Mouse (Mus musculus): ENCODE results near the gene Gm20489.

Gene Gm20489

GRCm38 (mm10) chrX:101260441-101261325 is 8.1 kb downstream of the Gm20489 start:
- DNase-seq = no peak

- DNase-seq = peak in 1 of 2 experiments; percentile 51
Observed at GRCm38 (mm10) chrX:101256603-101257002, 12.2 kb downstream of the Gm20489 start.

- peak in 1 of 2 experiments; percentile 21 for DNase-seq
Observed at GRCm38 (mm10) chrX:101254740-101255139, 14.1 kb downstream of the Gm20489 start.

DNA sequence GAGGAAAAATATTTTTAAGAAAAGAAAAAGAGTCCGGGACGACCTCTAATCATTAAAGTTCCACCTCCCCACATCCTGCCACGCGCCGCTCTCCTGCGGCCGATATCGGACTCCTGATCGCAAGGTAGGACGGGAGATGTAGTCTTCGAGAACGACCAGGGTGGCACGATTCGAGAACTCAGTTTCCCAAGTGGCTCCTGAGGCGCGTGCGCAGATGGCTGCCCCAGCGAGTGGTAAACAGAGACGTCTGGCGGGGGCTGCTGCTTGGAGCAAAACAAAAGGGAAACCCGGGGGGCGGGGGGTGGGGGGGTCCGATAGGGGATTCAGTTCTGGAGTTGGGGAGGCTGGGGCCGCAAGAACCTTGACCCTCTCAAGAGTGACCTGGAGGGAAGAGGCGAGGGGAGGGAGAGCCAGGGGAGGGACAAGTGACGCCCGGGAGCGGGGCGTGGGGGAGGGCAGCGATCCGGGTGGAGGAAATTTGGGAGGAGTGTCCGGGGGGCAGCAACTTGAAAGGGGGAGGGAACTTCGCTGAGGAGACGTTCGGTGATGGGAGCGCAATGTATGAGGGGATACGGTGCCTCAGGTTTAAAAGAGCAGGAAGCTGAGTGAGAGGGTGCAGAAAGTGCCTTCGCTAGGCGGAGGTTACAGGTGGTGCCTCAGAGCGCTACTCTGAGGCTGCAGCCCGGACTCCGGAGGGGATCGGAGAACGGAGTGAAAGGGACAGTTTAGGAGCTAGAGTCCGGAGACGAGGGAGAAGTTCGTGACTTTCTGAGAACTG is 14.7 kb downstream of the Gm20489 start, which contains the start of gene Foxo4:
Gene Foxo4 (plus strand): TSS at position 577 of the 778 bp plus-strand sequence.
- peak; percentile 91 to 95 for DNase-seq

GRCm38 (mm10) chrX:101245011-101245410 is 23.8 kb downstream of the Gm20489 start:
- DNase-seq = peak in 1 of 2 experiments; percentile 8

DNA sequence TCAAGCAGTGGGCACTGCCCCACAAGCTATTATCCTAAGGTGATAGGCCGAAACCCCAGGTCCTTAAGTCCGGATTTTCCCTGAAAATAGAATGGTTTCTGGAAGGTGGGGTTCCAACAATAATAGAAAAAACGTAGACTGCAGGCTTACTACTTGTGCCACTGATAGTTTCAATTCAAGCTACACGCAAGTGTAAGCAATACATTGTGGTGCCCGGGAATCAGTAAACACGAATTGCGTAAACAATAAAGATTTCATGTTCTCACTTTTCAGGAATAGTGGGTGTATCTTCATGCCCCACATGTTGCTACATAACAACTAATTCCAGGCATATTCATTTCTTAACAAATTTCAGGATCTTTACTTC is 46.0 kb downstream of the Gm20489 start:
- no peak for DNase-seq

- peak; percentile 83 to 91 for DNase-seq
Observed at GRCm38 (mm10) chrX:101221834-101222795, 46.7 kb downstream of the Gm20489 start, which contains the start of gene Snx12. TSS of gene Snx12 (minus strand) at chrX:101222563.

Measured in kidney, postnatal 36 days (tissue).